Mouse (Mus musculus): ENCODE measurements around the gene B4galnt4. TPM values are rescaled to one million over a fixed set of nuclear protein-coding genes. Genes with fewer than 3 reads are reported as not detected.

The B4galnt4 gene
- polyA plus RNA-seq, 1 experiment from 2014 or later, result 40.1 TPM

DNA sequence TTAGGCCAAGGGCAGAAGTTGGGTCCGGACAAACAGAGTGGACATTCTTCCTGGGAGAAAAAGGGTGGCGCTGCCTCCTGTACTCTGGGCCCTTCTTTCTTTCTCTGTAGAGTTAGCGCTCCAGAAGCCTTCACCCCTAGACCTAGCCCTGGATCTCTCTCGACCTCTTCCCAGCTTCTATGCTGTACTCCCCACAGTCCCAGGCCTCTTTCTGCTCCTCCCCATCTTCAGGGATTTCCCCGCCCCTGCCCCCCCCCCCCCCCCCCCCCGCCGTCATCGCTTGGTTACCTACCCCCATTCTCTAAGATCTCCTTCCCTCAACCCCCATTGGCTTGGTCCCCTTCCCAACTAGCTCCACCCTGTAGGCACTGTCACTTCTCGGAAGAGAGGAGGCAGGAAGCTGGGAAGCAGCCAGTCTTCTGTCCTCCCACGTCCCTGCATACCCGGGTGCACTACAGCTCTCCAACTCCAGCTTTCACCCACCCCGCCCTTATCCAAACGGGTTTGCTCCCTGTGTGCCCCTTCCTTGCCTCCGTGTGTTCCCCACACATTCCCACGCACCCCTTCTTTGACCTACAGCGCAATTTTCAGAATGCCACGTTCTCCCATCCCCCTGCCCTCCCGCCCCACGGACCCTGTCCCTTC, 13.2 kb upstream of the B4galnt4 start:
- ATAC-seq (ENCODE audit: insufficient number of reproducible peaks, insufficient read depth, low FRiP score, low TSS enrichment, low read depth), result peak; percentile 70
- H3K36me3 ChIP-seq, result no peaks in the 10 kb centered on the region
- H3K4me1 ChIP-seq (replicated peaks), result peaks cover 30% of the 10 kb centered on the region
- no peaks in the 10 kb centered on the region for H3K9me3 ChIP-seq
- peak overlapping the region; percentile 31 for H3K4me3 ChIP-seq (replicated peaks)
- peak overlapping the region; percentile 77 for H3K27ac ChIP-seq
- H3K9ac ChIP-seq (replicated peaks), result peak overlapping the region; percentile 60
- H3K27me3 ChIP-seq, result no peaks in the 10 kb centered on the region
- 7% methylated on average over 14 of the region's 19 CpGs for WGBS
- peak overlapping the region; percentile 74 for H3K4me2 ChIP-seq

DNA sequence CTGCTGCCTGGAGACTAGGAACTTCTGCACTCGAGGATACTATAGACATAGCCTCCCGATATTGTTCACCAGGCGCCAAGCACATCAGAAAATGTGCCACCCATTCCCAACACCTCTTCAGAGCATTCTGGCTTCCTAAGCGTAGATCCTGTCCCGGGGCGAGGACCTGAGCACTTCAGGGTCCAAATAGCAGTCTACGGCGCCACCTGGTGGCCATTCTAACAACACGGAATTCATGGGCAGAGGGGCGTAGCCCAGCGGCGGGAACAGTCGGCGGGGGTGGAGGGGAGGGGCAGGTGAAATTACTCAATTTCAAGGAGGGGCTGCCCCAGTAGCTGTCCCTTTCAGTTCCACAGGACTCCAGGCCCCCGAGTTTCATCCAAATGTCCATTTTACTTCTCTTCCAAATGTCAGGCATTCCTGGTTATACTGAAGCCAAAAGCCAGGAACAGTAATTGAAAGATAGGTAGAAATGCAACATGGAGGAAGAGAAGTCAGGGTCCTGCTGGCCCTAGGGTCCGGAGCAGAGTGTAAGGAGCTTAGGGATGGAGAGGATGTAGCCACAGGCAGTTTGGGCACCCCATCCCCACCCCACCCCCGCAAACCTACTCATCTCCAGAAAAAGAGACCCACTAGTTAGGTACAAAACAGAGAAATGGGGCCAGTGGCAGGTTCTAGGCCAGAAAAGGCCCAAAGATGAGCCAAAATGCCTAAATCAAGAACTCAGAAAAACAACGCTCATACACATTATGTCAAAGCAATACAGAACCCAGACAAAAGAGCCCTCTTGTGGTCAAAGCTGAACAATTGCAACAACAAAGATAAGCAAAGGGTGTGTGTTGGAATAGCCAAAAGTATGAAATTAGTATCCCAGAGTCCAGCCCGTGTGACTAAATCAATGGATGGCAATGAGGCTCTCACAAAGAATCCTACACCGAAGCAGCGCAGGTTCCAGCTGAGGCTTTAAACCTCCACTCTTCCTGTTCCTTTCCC, 12.4 kb upstream of the B4galnt4 start:
- peak overlapping the region; percentile 74 for H3K4me2 ChIP-seq
- H3K4me3 ChIP-seq (replicated peaks), result peak overlapping the region; percentile 31
- peak overlapping the region; percentile 77 for H3K27ac ChIP-seq

DNA sequence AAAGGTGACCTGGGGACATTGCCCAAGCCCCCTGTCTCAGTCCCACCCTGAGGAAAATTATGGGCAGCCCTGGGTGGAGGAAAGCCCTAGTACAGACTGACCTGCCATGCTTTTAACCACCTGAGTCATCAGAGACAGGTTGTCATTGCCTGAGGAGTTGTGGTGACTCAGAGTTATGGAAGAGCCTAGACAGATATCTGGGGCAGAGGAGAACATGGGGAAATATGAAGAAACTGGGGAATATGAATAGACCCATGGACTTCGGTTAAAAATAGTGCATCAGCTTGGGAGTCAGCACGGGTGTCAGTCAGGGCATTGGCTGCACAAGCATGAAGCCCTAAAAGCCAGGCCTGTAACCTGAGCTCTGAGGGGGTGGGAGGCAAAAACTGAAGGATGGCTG, 11.6 kb upstream of the B4galnt4 start:
- no peaks in the 10 kb centered on the region for H3K9me3 ChIP-seq
- H3K4me2 ChIP-seq, result no peak overlapping the region
- no peaks in the 10 kb centered on the region for H3K36me3 ChIP-seq
- no peaks in the 10 kb centered on the region for H3K27me3 ChIP-seq
- H3K9ac ChIP-seq (replicated peaks), result no peak overlapping the region
- H3K4me1 ChIP-seq (replicated peaks), result peaks cover 21% of the 10 kb centered on the region
- no peak overlapping the region for H3K4me3 ChIP-seq (replicated peaks)
- no peak for ATAC-seq (ENCODE audit: insufficient number of reproducible peaks, insufficient read depth, low FRiP score, low TSS enrichment, low read depth)
- H3K27ac ChIP-seq, result no peak overlapping the region
- 78% methylated on average over 2 of the region's 2 CpGs for WGBS

More for the DNA sequence above, 12.4 kb upstream of the B4galnt4 start:
- Histone ChIP-seq H3K36me3 (no peaks in the 10 kb centered on the region), H3K9me3 (no peaks in the 10 kb centered on the region), H3K4me1 (replicated peaks) (peaks cover 21% of the 10 kb centered on the region), H3K27me3 (no peaks in the 10 kb centered on the region), H3K9ac (replicated peaks) (peak overlapping the region; percentile 60)
- WGBS, result 9% methylated on average over 21 of the region's 21 CpGs
- ATAC-seq (ENCODE audit: insufficient number of reproducible peaks, insufficient read depth, low FRiP score, low TSS enrichment, low read depth), result peak; percentile 74

DNA sequence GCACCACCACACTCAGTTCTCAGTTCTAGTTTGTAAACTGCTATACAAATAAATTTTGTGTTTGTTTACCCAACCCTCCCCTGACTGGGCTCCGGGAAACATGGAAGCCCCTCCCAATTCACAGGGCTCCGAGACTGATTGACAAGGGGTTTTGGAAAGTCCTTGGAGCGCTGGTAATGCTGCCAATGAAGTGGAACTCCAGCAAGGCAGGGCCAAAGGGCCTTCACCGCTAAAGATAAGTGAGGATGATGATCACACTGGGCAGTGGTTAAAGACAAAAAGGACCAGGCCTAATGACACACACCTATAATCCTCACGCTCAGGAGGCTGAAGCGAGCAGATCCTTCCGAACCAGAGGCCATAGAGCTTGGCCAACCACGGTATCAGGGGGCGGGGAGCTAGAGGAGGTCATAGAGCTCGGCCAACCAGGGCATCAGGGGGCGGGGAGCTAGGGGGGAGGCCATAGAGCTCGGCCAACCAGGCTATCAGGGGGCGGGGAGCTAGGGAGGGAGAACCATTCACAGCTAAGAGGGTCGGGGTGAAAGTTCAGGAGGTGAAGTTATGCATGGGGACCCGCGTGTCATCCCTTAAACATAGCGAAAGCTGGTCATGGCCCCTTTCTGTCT, 9.7 kb upstream of the B4galnt4 start:
- no peak overlapping the region for H3K9ac ChIP-seq (replicated peaks)

DNA sequence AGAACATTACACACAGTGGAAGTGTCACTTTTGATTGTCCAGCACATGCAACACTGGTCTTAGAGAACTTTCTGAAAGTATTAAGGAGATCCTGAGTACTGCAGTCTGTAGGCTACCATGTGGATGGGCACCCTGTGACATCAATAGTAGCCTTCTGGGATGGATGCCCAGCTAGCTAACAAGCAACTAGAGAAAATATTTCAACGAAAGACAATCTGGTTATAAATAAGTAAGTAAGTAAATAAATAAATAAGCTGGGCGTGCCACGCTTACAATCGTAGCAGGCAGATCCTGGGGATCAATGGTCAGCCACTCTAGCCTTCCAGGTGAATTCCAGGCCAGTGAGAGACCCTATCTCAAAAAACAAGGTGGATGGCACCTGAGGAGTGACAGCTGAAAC, 8.9 kb upstream of the B4galnt4 start:
- no peak overlapping the region for H3K9ac ChIP-seq (replicated peaks)
- no peaks in the 10 kb centered on the region for H3K9me3 ChIP-seq
- no peak overlapping the region for H3K4me2 ChIP-seq
- H3K27ac ChIP-seq, result no peak overlapping the region
- no peak overlapping the region for H3K4me3 ChIP-seq (replicated peaks)
- WGBS, result 86% methylated on average over 4 of the region's 4 CpGs
- no peaks in the 10 kb centered on the region for H3K27me3 ChIP-seq
- peaks cover 15% of the 10 kb centered on the region for H3K4me1 ChIP-seq (replicated peaks)
- no peak for ATAC-seq (ENCODE audit: insufficient number of reproducible peaks, insufficient read depth, low FRiP score, low TSS enrichment, low read depth)
- no peaks in the 10 kb centered on the region for H3K36me3 ChIP-seq

More for the DNA sequence above, 9.7 kb upstream of the B4galnt4 start:
- Histone ChIP-seq H3K27me3 (no peaks in the 10 kb centered on the region), H3K4me2 (no peak overlapping the region), H3K4me3 (replicated peaks) (no peak overlapping the region), H3K9me3 (no peaks in the 10 kb centered on the region), H3K36me3 (no peaks in the 10 kb centered on the region), H3K4me1 (replicated peaks) (peaks cover 21% of the 10 kb centered on the region), H3K27ac (no peak overlapping the region)
- ATAC-seq (ENCODE audit: insufficient number of reproducible peaks, insufficient read depth, low FRiP score, low TSS enrichment, low read depth), result no peak
- WGBS, result 67% methylated on average over 17 of the region's 17 CpGs

DNA sequence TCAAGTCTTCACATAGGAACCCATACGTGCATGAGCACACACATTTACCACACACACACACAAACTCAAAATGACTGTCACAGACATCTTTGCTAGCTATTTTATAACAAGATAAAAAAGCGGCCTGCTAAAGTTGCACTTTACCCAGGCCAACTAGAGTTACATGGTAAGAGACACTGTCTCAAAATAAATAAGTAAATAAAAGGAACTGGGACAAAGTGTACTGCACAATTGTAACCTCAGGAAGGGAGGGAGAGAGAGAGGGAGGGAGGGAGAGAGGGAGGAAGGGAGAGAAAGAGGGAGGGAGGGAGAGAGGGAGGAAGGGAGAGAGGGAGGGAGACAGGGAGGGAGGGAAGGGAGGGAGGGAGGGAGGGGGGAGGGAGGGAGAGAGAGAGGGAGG, 8.5 kb upstream of the B4galnt4 start:
- WGBS, result 88% methylated on average over 2 of the region's 2 CpGs
- no peaks in the 10 kb centered on the region for H3K36me3 ChIP-seq
- no peak for ATAC-seq (ENCODE audit: insufficient number of reproducible peaks, insufficient read depth, low FRiP score, low TSS enrichment, low read depth)

DNA sequence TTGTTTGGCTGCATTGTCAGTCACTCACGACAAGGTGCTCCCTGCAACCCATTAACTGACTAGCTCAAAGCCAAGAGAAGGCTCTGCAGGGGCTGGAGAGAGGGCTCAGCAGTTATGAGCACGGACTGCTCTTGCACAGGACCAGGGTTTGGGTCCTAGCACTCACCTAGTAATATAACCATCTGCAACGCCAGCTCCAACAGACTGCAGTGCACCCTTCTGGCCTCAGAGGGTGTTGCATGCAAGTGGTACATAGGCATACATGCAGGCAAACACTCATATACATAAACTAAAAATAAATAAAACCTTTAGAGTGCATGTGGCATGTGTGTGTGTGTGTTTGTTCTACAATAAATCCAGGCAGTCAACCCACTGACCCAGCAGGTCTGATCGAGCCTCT, 5.1 kb upstream of the B4galnt4 start:
- Histone ChIP-seq H3K9me3 (no peaks in the 10 kb centered on the region), H3K27me3 (no peaks in the 10 kb centered on the region), H3K36me3 (no peaks in the 10 kb centered on the region), H3K4me3 (replicated peaks) (no peak overlapping the region), H3K4me2 (no peak overlapping the region), H3K9ac (replicated peaks) (no peak overlapping the region), H3K4me1 (replicated peaks) (peaks cover 7% of the 10 kb centered on the region), H3K27ac (no peak overlapping the region)
- WGBS, result 80% methylated on average over 4 of the region's 4 CpGs
- ATAC-seq (ENCODE audit: insufficient number of reproducible peaks, insufficient read depth, low FRiP score, low TSS enrichment, low read depth), result no peak

More for the DNA sequence above, 8.5 kb upstream of the B4galnt4 start:
- no peak overlapping the region for H3K4me2 ChIP-seq
- H3K9ac ChIP-seq (replicated peaks), result no peak overlapping the region
- H3K9me3 ChIP-seq, result no peaks in the 10 kb centered on the region
- H3K27me3 ChIP-seq, result no peaks in the 10 kb centered on the region
- no peak overlapping the region for H3K27ac ChIP-seq
- H3K4me3 ChIP-seq (replicated peaks), result no peak overlapping the region
- H3K4me1 ChIP-seq (replicated peaks), result peaks cover 11% of the 10 kb centered on the region

DNA sequence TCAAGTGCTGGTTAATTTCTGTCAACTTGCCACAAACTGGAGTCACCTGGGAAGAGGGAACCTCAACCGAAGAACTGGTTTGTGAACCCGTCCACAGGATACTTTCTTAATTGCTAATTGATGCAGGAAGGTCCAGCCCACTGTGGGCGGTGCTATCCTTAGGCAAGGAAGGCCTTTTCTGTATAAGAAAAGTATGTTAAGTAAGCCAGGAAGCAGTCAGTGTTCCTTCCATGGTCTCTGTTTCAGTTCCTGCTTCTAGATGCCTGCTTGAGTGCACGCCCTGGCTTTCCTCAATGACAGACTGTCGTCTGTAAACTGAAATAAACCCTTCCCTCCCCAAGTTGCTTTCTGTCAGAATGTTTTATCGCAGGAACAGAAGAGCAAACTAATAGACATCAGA, 3.9 kb upstream of the B4galnt4 start:
- Histone ChIP-seq H3K27ac (no peak overlapping the region), H3K27me3 (no peaks in the 10 kb centered on the region), H3K9me3 (no peaks in the 10 kb centered on the region), H3K4me2 (no peak overlapping the region), H3K4me1 (replicated peaks) (peaks cover 12% of the 10 kb centered on the region), H3K36me3 (no peaks in the 10 kb centered on the region), H3K9ac (replicated peaks) (no peak overlapping the region), H3K4me3 (replicated peaks) (no peak overlapping the region)
- 88% methylated on average over 6 of the region's 6 CpGs for WGBS
- ATAC-seq (ENCODE audit: insufficient number of reproducible peaks, insufficient read depth, low FRiP score, low TSS enrichment, low read depth), result no peak

DNA sequence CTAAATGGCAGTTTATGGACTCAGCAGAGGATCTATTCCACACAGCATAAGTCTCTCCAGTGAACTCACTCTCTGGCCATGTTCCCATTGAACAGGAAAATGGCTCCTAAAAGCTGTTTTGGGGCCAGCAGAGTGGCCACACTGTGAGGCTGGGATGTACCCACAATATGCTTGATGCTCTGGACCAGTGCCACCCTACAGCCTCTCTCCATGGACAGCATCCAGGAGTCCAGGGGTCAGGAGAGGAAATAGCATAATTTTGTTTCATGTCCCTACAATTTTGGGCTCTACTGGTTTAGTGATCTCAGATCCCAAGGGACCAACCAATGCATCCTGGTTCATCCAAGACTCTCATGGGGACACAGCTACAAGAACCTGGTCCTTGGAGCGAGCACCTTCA, 3.4 kb upstream of the B4galnt4 start:
- ATAC-seq (ENCODE audit: insufficient number of reproducible peaks, insufficient read depth, low FRiP score, low TSS enrichment, low read depth), result no peak
- H3K4me2 ChIP-seq, result no peak overlapping the region
- 97% methylated on average over 1 of the region's 1 CpGs for WGBS
- H3K4me3 ChIP-seq (replicated peaks), result no peak overlapping the region
- no peaks in the 10 kb centered on the region for H3K27me3 ChIP-seq
- no peak overlapping the region for H3K27ac ChIP-seq
- H3K4me1 ChIP-seq (replicated peaks), result peaks cover 15% of the 10 kb centered on the region
- no peaks in the 10 kb centered on the region for H3K9me3 ChIP-seq
- no peak overlapping the region for H3K9ac ChIP-seq (replicated peaks)
- H3K36me3 ChIP-seq, result no peaks in the 10 kb centered on the region

DNA sequence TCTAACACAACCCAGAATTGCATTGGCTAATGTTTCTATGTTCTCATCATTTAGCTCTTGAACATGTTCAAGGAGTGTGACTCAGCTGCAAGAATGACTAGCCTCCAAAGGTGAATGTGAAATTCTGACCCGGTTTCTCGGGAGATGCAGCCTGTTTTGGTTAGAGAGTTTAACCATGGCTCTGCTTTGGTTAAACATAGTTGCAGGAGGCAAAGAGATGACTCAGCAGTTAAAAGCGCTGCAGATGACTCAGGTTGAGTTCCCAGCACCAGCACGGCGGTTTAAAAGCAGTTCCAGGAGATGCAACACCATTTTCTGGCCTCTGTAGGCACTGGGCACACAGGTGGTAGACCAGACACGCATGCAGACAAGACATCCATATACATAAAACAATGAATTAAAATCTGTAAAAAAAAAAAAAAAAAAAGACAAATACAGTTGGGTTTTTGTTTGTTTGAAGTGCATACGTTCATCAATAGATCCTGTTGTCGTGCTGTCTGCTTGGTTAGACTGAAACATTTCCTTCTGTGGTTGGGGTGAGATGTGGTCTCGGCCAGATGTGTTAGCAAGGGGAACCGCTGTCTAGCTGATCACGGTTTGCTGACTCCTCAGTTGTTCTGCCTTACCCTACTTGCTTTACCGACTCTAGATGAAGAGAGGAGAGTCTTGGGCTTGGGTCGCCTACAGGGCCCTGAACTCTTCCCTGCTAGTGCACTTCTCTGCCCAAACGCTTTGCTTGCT, 2.1 kb upstream of the B4galnt4 start:
- H3K4me1 ChIP-seq (replicated peaks), result peaks cover 15% of the 10 kb centered on the region
- H3K27me3 ChIP-seq, result no peaks in the 10 kb centered on the region
- H3K9me3 ChIP-seq, result no peaks in the 10 kb centered on the region
- peaks cover 3% of the 10 kb centered on the region; the same call in 1 of the 2 replicates for H3K36me3 ChIP-seq
- H3K9ac ChIP-seq (replicated peaks), result no peak overlapping the region
- H3K4me2 ChIP-seq, result no peak overlapping the region
- 90% methylated on average over 14 of the region's 14 CpGs for WGBS
- no peak overlapping the region for H3K27ac ChIP-seq
- H3K4me3 ChIP-seq (replicated peaks), result no peak overlapping the region
- ATAC-seq (ENCODE audit: insufficient number of reproducible peaks, insufficient read depth, low FRiP score, low TSS enrichment, low read depth), result no peak

Data from limb, embryonic 12.5 days (tissue).